Mouse (Mus musculus): ENCODE data around the gene Tmem80. TPM values are rescaled to one million over a fixed set of nuclear protein-coding genes. Genes with fewer than 3 reads are reported as not detected.
A peak's percentile ranks its signal among the peaks of the same experiment; 100 is the strongest.

Tmem80 gene
- total and polyA plus RNA-seq, 2 experiments from 2014 or later, result 33.2 to 34.7 TPM

- Histone ChIP-seq H3K27ac (ENCODE audit: low read depth, low read length) (no peak overlapping the region), H3K27me3 (ENCODE audit: insufficient read depth, low read length) (no peaks in the 10 kb centered on the region), H3K4me2 (ENCODE audit: low read depth) (no peak overlapping the region), H3K9me3 (ENCODE audit: low read length) (no peaks in the 10 kb centered on the region), H3K36me3 (ENCODE audit: insufficient read depth) (peaks cover 18% of the 10 kb centered on the region), H3K4me1 (ENCODE audit: insufficient read depth) (no peaks in the 10 kb centered on the region), H3K4me3 (ENCODE audit: low read depth, low read length) (no peak overlapping the region), H3K9ac (no peak overlapping the region)
- ATAC-seq, result peak; percentile 45; the same call in 1 of the 2 replicates
- no peak for DNase-seq
- 79% methylated on average over 4 of the region's 4 CpGs for WGBS
- no peak for TF ChIP-seq CTCF (IDR thresholded peaks at IDR 0.05; ENCODE audit: low read depth)
Measured at GRCm38 (mm10) chr7:141335682-141336081, 8.1 kb downstream of the Tmem80 start.

GRCm38 (mm10) chr7:141336296-141336695 lies 8.8 kb downstream of the Tmem80 start:
- TF ChIP-seq CTCF (IDR thresholded peaks at IDR 0.05; ENCODE audit: low read depth), result no peak
- H3K9ac ChIP-seq, result no peak overlapping the region
- no peaks in the 10 kb centered on the region for H3K27me3 ChIP-seq (ENCODE audit: insufficient read depth, low read length)
- no peaks in the 10 kb centered on the region for H3K4me1 ChIP-seq (ENCODE audit: insufficient read depth)
- DNase-seq (no peak), ATAC-seq (no peak)
- H3K36me3 ChIP-seq (ENCODE audit: insufficient read depth), result peaks cover 18% of the 10 kb centered on the region
- no peaks in the 10 kb centered on the region for H3K9me3 ChIP-seq (ENCODE audit: low read length)
- H3K4me3 ChIP-seq (ENCODE audit: low read depth, low read length), result no peak overlapping the region
- 86% methylated on average over 3 of the region's 3 CpGs for WGBS
- no peak overlapping the region for H3K4me2 ChIP-seq (ENCODE audit: low read depth)
- H3K27ac ChIP-seq (ENCODE audit: low read depth, low read length), result no peak overlapping the region

- no peak for TF ChIP-seq CTCF (IDR thresholded peaks at IDR 0.05; ENCODE audit: low read depth)
- no peaks in the 10 kb centered on the region for H3K27me3 ChIP-seq (ENCODE audit: insufficient read depth, low read length)
- H3K4me1 ChIP-seq (ENCODE audit: insufficient read depth), result no peaks in the 10 kb centered on the region
- no peak overlapping the region for H3K4me3 ChIP-seq (ENCODE audit: low read depth, low read length)
- no peak overlapping the region for H3K9ac ChIP-seq
- H3K36me3 ChIP-seq (ENCODE audit: insufficient read depth), result peaks cover 17% of the 10 kb centered on the region
- no peaks in the 10 kb centered on the region for H3K9me3 ChIP-seq (ENCODE audit: low read length)
- H3K4me2 ChIP-seq (ENCODE audit: low read depth), result no peak overlapping the region
- no peak for ATAC-seq
- H3K27ac ChIP-seq (ENCODE audit: low read depth, low read length), result no peak overlapping the region
- no peak for DNase-seq
- WGBS, result 85% methylated on average over 3 of the region's 3 CpGs
Measured at GRCm38 (mm10) chr7:141337716-141338416, 10.3 kb downstream of the Tmem80 start.

GRCm38 (mm10) chr7:141338576-141339131 lies 11.1 kb downstream of the Tmem80 start, which contains the start of gene Eps8l2:
Gene Eps8l2 (plus strand): TSS chr7:141338880.
- no peak for ATAC-seq
- H3K4me2 ChIP-seq (ENCODE audit: low read depth), result no peak within 1 kb of the TSS

GRCm38 (mm10) chr7:141339215-141339920 lies 11.8 kb downstream of the Tmem80 start:
- TF ChIP-seq CTCF (IDR thresholded peaks at IDR 0.05; ENCODE audit: low read depth), result no peak
- no peak for DNase-seq
- no peak overlapping the region for H3K4me3 ChIP-seq (ENCODE audit: low read depth, low read length)
- H3K9ac ChIP-seq, result no peak overlapping the region
- H3K27ac ChIP-seq (ENCODE audit: low read depth, low read length), result no peak overlapping the region
- no peak for ATAC-seq
- H3K36me3 ChIP-seq (ENCODE audit: insufficient read depth), result 0 out of 2 replicates have a peak, but pooled peaks cover 6% of the 10 kb centered on the region
- WGBS, result 40% methylated on average over 20 of the region's 20 CpGs
- H3K27me3 ChIP-seq (ENCODE audit: insufficient read depth, low read length), result no peaks in the 10 kb centered on the region
- no peaks in the 10 kb centered on the region for H3K9me3 ChIP-seq (ENCODE audit: low read length)
- H3K4me2 ChIP-seq (ENCODE audit: low read depth), result no peak overlapping the region
- no peaks in the 10 kb centered on the region for H3K4me1 ChIP-seq (ENCODE audit: insufficient read depth)

More at GRCm38 (mm10) chr7:141338576-141339131, 11.1 kb downstream of the Tmem80 start, which contains the start of gene Eps8l2:
- Histone ChIP-seq H3K9ac (no peak within 1 kb of the TSS), H3K4me1 (ENCODE audit: insufficient read depth) (no peaks in the 10 kb centered on the region), H3K4me3 (ENCODE audit: low read depth, low read length) (no peak within 1 kb of the TSS), H3K9me3 (ENCODE audit: low read length) (no peaks in the 10 kb centered on the region), H3K27ac (ENCODE audit: low read depth, low read length) (no peak within 1 kb of the TSS), H3K36me3 (ENCODE audit: insufficient read depth) (0 out of 2 replicates have a peak, but pooled peaks cover 10% of the 10 kb centered on the region), H3K27me3 (ENCODE audit: insufficient read depth, low read length) (no peaks in the 10 kb centered on the region)
- TF ChIP-seq CTCF (IDR thresholded peaks at IDR 0.05; ENCODE audit: low read depth), result no peak
- WGBS, result 10% methylated on average over 23 of the region's 23 CpGs
- DNase-seq, result no peak

GRCm38 (mm10) chr7:141340023-141340422 lies 12.5 kb downstream of the Tmem80 start:
- ATAC-seq (no peak), DNase-seq (no peak)
- no peak overlapping the region for H3K4me2 ChIP-seq (ENCODE audit: low read depth)
- WGBS, result 84% methylated on average over 7 of the region's 7 CpGs
- TF ChIP-seq CTCF (IDR thresholded peaks at IDR 0.05; ENCODE audit: low read depth), result no peak
- H3K36me3 ChIP-seq (ENCODE audit: insufficient read depth), result 0 out of 2 replicates have a peak, but pooled peaks cover 6% of the 10 kb centered on the region
- H3K27me3 ChIP-seq (ENCODE audit: insufficient read depth, low read length), result no peaks in the 10 kb centered on the region
- H3K27ac ChIP-seq (ENCODE audit: low read depth, low read length), result no peak overlapping the region
- no peaks in the 10 kb centered on the region for H3K9me3 ChIP-seq (ENCODE audit: low read length)
- H3K4me1 ChIP-seq (ENCODE audit: insufficient read depth), result no peaks in the 10 kb centered on the region
- H3K4me3 ChIP-seq (ENCODE audit: low read depth, low read length), result no peak overlapping the region
- H3K9ac ChIP-seq, result no peak overlapping the region

- DNase-seq, result no peak
- H3K9me3 ChIP-seq (ENCODE audit: low read length), result no peaks in the 10 kb centered on the region
- no peak for TF ChIP-seq CTCF (IDR thresholded peaks at IDR 0.05; ENCODE audit: low read depth)
- WGBS, result 74% methylated on average over 6 of the region's 6 CpGs
- no peak for ATAC-seq
- H3K4me2 ChIP-seq (ENCODE audit: low read depth), result no peak overlapping the region
- H3K27ac ChIP-seq (ENCODE audit: low read depth, low read length), result no peak overlapping the region
- no peaks in the 10 kb centered on the region for H3K4me1 ChIP-seq (ENCODE audit: insufficient read depth)
- no peak overlapping the region for H3K9ac ChIP-seq
- no peaks in the 10 kb centered on the region for H3K27me3 ChIP-seq (ENCODE audit: insufficient read depth, low read length)
- 0 out of 2 replicates have a peak, but pooled peaks cover 6% of the 10 kb centered on the region for H3K36me3 ChIP-seq (ENCODE audit: insufficient read depth)
- H3K4me3 ChIP-seq (ENCODE audit: low read depth, low read length), result no peak overlapping the region
Measured at GRCm38 (mm10) chr7:141340476-141340875, 12.9 kb downstream of the Tmem80 start.
